Mouse (Mus musculus): ENCODE results near the gene Tpp1.

The Tpp1 gene

DNA sequence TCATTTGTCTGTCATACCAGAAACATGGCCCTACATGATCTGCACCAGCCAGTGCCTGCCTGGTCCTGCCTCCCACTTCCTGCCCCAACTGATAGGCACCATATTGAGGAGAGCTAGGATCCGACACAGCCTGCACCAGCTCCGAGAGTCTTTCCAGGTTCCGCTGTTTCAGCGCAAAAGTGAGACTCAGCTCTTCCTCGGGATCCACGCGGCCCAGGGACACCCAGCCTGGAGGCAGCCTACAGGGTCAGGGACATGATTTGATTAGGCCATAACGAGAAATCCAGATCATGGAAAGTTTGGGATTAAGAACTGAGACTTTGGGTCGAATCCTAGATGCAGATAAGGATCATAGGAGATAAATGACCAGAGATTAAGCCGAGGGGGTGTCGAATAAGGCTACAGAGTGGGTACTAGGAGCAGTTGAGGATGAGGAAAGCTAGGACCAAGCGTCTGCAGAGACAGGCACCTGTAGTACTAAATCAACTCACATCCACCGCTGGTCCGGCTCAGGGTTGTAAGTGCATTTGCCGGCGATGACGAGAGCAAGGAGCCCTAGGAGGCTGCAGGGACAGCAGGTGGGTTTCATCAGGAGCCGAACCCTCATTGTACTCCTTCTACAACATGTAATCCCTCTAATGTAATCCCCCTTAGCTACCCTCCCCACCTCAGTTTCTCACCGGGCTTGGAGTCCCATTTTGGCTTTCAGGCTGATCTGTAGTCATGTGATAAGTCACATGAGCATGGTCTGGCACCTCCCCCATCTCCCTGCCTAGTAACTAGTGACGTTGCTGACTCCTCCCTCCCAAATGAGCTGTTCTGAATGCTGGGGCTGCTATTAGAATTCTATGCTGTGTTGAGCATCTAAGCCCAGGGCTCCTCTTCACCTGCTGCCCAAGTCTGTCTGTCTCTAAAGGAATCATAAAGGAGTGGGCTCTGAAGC is at the start of gene Tpp1:
Gene Tpp1, minus strand, starts transcription at position 745 of the 943 bp plus-strand sequence.
- in situ Hi-C loops (cut with MboI, MseI) = loop anchor here in 1 of 2 experiments (5.0 kb wide), 1 partner anchor 56 kb away; no protein-coding TSS in a partner anchor

DNA sequence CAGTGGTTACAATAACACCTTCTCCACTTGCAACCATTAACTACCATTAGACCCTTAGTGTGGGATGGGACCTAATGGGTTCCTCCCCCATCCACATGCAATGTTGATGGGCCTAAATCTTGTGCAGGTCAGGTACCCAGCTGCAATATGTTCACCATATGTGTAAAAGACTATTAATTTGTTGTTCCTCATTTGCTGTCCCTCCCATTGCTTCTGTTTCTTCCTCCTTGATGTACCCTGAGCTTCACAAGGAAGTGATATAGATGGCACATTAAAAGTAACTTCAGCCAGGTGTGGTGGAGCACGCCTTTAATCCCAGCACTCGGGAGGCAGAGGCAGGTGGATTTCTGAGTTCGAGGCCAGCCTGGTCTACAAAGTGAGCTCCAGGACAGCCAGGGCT is 44.9 kb upstream of the Tpp1 start:
- in situ Hi-C loops (cut with MboI, MseI) = no loop called here

DNA sequence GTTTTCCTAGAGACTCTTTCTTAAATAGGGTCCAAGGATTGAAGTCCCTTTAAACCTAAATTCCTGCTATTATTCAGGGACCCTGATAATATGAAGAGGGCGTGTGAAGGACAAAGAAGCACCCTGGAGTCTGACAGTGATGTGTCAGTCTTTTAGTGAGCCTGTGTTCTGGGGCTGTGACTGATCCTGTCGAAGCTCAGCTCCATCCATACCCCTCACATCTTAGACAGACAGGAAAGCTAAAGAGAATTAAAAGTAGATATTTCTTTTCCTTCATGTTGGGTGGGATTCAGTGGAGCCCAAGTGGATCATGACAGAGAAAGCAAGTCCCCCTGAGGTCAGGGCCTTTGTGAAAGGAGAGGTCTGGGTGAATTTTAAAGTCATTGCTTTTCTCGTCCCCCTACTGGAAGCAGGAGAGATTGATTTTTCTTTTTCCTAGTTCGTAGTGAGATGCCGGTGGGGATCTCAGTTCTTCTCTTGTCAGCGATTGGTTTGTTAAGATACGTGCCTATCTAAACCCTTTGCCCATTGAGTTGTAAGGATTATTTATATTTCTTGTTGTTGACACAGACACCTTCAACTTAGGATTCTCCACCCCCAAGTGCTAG is 43.8 kb upstream of the Tpp1 start:
- in situ Hi-C loops (cut with MboI, MseI) = no loop called here

DNA sequence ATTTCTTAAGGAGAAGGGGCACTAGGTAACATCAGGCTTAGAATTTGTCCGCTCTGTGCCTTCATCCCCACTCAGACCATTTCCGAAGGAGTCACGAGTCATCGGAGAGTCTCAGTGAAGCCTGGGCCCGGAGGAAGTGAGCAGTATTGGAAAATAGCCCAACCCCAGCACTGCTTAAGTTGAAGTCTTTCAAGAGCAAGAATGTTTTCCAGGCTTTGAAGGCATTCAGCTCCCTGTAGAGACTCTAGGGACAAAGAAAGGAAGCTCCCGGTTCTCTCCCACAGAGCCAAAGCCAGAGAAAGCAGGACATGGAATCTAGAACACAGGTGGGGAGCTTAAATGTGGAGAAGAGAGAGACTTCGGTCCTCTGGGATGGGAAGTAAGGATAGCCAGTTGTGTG is 41.7 kb upstream of the Tpp1 start:
- in situ Hi-C loops (cut with MboI, MseI) = no loop called here

DNA sequence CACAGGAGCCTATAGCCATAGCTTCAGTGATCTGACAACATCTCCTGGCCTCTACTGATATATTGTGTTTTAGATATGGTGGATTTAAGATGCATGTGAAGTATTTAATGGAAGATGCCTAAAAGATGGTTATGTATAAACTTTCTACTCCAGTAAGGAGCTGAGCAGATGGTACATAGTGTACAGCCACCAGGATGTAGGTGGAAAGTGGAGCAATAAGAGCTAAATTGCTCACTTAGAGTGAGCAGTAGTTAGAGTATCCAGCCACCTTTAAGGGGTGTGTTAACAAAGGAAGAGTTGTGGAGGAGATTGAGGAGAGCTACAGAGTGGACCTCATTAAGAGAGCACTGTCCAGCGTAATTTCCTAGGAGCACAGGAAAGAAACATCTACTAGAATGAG is 39.1 kb upstream of the Tpp1 start:
- in situ Hi-C loops (cut with MboI, MseI) = no loop called here

DNA sequence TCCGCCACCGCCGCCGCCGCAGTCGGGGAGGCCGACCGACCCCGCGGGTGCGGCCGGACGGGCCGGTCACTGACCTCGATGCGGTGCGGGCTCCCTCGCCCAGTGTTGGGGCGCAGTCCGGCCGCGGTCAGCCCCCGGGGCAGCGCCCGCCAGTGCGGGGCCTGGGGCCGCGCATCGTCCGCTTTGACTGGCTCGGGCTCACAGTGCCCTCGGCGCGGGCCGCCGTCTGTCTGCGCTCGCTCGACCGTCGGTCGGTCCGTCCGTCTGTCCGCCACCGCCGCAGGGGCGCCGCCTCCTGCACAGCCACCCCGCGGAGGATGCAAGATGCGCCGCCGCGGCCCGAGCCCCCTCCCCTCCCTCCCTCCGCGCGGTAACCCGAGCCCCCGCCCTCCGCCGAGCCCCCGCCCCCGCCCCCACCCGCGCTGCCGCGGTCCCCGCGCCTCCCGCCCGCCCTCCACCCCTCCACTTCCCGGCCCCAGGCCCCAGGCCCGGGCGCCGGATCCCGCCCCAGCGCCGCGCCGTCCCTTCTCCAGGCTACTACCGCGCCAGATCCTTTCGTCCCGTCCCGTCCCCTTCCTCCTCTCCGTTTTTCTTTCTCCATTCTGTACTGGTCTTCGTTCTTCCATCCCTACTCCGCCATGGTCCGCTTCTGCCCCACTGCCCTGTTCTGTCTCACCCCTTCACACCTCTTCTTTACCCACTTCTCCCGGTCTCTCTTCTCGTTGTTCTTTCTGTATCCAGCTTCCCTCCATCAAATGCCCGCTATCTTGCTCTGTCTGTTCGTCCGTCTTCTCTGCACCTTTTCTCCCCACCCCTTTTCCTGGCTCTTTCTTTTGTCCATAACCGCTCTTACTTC is 35.5 kb upstream of the Tpp1 start, which contains the start of gene Dchs1:
Gene Dchs1, minus strand, starts transcription at position 370 of the 856 bp plus-strand sequence.
- in situ Hi-C loops (cut with MboI, MseI) = no loop called here

DNA sequence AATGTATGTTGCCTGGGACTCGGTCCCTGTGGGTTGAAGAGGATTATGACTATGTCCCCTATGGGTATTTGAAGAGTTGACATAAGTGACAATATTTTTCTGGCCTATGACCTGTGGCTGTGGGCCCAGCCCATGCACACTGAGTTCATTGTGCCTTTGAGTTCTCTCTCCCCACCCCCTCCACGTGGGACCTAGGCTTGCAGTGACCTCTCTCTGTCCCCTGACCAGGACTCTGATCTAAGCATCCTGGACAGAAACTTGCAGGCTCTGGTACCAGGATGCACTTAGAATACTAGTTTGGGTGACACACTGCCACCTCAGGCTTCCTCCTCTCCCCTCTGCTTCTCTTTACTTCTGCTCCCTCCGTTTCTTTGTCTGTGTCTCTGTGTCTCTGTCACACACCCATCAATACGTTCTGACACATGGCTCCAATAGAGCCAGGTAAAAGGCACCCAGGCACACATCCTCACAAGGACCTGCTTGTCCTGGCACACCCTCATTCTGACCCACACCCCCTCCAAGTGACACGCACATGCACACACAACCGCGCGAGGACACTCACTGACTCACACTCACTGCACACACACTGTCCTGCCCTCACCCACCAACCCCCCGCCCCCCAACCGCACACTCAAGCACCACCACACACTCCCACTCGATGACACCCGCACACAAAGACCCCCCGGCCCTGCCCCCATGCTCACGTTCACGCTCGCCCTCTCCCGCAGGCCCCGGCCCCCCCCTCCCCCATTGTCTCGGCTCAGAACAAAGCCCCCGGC is 34.7 kb upstream of the Tpp1 start:
- in situ Hi-C loops (cut with MboI, MseI) = no loop called here

DNA sequence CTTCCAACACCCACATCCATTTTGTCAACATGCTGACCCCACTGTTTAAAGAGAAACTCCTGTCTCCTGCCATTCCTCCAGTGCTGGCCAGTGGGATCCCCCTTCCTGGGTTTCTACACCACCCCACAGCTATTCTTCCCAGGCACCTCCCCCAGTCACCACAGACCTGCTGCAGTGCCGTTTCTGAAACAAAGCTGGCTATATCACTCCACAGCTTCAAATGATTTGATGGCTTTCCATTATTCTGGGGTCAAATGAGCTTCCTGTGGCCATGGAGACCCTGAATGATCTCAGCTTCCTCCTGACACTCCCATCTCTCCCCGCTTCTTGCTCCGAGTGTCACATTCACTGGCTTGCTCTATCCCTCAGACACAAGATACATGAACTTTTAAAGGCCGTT is 32.5 kb upstream of the Tpp1 start:
- in situ Hi-C loops (cut with MboI, MseI) = no loop called here

DNA sequence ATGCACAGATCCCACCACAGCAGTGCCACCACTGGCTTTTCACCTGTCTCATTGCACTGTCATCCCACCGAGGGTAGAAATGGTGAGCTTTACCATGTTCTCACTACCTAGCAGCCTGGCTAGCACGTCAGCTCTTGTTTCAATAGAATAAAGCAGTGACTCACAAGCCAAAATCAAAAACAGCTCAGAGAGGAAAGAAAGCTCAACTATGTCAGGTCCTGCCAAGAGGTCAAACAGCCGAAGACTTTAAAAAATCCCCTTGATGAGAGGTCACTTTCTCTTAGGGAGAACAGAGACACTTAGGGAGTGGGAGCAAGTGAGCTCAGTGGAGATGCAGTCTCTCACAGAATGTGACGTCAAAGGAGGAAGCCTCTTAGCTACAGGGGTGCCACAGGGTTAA is 31.8 kb upstream of the Tpp1 start:
- in situ Hi-C loops (cut with MboI, MseI) = no loop called here

DNA sequence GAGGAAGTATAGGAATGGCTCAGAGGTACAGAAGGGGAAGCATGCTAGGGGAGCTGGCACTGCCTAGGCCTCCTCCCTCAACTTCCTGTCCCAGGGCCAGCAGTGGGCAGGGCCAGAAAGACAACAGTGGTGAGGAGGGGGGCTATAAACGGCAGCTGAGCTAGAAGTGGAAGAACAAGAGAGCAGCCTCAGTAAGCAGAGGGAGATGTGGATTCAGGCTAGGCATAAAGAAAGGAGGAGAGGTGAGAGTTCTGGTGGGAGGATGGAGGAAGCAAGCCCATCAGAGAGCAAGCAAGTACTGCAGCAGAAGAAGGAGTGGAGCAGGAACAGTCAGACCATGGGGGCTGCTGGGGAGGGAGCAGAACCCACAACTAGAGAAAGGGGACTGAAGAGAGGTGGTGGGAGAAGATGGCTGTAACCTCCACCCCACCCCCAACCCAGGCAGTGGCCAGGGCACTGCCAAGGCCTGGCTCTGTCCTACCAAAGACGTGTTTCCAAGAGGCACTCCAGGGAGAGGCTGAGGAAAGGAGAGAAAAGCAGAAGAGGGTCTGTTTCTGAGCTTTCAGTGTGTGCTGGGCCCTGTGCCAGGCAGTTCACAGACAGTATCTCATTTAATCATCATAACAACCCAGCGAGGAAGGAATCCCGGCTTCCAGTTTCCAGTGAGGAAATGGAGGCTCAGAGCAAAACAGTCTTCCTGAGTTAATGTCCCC is 26.7 kb upstream of the Tpp1 start:
- in situ Hi-C loops (cut with MboI, MseI) = no loop called here

DNA sequence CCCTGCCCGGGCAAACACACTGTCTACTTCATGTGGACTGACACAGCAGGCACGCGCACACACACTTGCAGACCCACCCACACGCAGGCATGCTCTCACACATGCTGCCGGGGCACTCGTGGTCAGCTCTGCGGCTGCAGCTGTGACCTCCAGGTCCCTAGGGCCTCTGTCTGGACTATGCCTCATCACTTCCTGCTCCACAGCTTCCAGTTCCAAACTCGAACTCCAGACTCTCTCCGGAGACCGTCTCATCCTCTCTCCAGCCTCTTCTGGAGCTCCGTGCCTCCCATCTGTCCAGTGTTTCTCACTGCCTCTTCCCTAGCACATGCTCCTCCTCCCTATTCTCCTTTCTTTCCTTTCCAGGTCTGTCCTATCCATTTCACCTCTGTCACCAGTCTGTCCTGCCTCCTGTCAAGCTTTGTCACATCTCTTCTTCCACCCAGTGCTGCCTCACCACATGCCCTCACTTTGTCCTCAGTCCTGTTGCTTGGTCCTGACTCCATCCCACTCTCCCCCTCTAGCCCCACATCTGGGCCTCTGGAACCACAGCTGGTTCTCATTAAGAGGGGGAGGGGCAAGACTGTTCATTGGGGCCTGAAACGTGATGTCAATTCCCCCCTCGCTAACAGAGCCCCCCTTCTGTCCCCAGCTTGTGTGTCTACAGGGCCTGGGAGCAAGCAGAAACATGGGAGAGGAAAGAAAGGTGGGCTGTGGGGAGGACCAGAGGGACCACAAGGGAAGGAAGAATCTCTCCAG is 25.9 kb upstream of the Tpp1 start:
- in situ Hi-C loops (cut with MboI, MseI) = no loop called here

DNA sequence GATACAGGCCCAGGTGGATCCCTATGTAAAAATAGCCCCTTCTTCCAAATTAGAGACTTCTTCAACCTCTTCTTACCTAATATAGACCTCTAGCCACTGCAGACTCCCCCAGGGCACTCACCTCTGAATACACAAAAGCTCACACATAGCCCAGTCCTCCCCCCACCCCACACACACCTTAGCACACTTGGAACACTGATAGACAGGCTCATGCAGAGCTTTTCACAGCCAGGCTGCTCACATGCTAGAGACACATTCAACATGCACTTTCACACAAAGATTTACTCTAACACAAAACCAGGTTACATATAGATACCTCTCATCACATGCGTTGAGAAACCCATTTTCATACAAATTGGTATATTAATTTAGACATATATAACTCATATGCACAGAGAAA is 25.3 kb upstream of the Tpp1 start:
- in situ Hi-C loops (cut with MboI, MseI) = no loop called here

DNA sequence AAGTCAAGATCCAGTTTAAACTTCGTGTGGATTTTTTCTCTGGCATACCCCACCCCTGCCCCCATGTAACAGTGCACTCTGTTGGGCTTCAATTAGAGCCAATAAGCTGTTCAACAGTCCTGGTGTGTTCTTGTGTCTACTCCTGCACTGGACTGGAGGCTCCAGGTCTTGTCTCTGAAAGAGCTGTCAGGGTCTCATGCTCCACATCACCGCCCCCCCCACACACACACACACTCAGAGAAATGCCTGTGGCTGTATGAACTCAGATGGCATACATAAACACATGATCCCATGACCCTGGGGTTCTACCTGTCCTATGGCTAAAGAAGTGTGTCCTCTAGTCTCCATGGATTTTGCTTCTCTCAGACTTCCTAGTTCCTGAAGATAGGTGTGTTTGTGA is 24.0 kb upstream of the Tpp1 start:
- in situ Hi-C loops (cut with MboI, MseI) = no loop called here

DNA sequence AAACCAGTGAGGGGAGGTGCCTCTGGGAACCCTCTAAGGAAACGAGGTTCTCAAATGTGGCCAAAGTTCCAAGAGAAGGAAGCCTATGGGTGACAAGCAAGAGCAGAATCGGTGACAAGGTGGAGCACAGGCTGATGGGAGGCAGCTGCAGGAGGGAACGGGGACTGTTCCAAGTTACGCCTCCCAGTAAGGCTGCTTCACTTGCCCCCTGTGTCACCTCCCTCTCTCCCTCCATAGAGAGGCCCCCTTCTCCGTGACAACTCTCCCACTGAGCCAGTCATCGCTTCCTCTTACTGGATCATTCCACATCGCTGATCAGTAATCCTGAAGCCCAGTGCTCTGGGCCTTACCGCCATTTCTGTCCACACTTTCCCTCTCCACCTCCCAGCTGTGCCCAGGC is 22.6 kb upstream of the Tpp1 start:
- in situ Hi-C loops (cut with MboI, MseI) = no loop called here

DNA sequence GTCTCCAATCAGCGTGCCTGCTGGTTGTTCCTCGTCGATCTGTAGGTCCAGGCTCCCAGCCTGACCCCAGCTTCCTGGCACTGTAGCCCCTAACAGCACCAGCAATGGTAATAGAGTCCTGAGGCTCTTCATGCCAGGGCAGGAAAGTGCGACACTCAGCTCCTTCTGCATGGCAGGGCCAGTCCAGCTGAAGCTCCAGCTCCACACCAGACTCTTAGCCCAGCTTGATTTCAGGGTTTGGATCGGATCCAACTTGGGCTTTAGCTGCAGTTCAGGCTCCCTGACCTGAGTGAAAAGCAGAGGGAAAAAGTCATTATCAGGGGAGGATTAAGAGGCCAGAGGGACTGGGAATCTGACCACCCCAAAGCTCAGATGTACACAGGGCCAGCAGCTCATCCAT is 21.0 kb upstream of the Tpp1 start:
- in situ Hi-C loops (cut with MboI, MseI) = no loop called here

DNA sequence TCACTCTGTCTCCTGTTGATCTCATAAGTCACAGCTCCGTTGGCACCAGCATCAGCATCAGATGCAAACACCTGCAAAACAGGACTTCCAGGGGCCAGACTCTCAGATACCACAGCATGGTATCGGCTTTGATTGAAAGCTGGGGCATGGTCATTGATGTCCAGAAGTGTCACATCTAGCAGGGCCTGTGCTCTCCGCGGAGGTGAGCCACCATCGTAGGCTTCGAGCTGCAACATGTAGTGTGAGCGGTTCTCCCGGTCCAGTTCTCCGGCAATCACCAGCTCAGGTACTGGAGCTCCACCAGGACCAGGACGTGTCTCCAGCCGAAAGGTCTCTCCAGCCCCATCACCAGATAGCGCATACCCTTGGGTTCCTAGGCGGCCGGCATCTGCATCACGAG is 20.3 kb upstream of the Tpp1 start:
- in situ Hi-C loops (cut with MboI, MseI) = no loop called here

DNA sequence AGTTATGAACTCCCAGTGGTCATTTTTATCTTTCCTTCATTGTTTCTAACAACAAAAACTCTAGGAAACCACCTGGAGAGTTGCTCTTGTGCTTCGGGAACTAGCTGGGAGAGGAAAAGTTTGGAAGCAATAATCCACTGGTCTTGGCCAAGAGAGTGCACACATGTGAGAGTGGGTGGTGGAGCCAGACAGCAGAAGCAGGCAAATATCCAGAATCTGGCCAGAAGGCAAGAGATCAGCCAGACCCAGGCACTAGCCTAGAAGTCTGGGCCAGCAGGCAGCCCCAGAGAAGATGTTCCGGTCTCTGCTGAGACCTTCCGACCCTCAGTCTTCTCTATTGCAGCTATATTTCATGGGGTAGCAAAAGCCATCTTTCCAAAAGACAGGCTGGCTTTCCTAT is 17.9 kb upstream of the Tpp1 start:
- in situ Hi-C loops (cut with MboI, MseI) = no loop called here

DNA sequence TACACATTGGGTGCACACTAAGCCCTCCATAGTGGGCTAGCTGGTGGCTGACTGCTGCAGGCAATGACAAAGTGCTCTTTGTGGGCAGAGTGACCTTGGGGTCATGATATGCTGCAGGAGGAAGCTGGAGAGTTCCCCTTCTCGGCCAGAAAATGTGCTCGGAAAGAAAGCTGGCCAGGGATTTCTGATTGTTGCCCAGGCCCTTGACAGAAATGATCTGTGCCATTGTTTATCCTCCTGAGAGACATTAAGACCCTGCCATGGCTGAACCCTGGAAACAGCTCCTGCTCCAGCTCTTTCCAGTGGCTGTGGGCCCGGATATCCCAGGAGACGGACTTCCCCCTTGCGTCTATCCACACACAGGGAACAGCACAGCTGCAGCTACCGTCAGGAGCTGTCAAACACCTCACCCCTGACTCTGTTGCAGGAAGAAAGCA is 15.7 kb upstream of the Tpp1 start:
- in situ Hi-C loops (cut with MboI, MseI) = no loop called here

DNA sequence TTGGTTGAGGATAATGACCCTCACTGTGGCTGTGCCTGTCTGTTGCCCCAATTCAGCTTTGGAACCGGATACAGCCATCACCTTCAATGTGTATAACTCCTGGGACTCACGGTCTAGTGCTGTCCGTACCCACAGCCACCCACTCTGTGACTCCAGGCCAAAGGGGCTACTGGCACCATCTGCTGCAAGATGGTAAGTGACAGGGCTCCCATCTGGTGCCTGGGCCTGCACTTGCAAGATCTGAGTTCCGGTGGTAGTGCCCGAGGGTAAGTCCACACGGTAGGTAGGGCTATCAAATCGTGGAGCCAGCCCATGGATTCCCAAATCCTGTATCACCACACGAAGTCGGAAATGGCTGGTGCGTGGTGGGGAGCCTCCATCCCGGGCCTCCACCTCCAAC is 12.3 kb upstream of the Tpp1 start:
- in situ Hi-C loops (cut with MboI, MseI) = no loop called here

All from T-helper 17 cell (primary cell).